ENCODE assay signal across 16 mouse cellular contexts in genomic region chr4:114664063-114665036, GRCm38 (mm10).
DNase-seq lines count a peak whose midpoint lies in the region; ATAC-seq and TF ChIP-seq lines count a peak whose summit lies in the region.
"Had no signal": no experiment of that assay in that cellular context is flagged by ENCODE, and none has a peak within 500 bp of the region (broad histone marks: within the 10 kb centered on the region; RNA-seq: fewer than 3 reads in every experiment).

No protein-coding gene starts in this region.

- H3K36me3 ChIP-seq in G1E (replicated peaks) = no peaks in the 10 kb centered on the region
- H3K36me3 ChIP-seq in liver, embryonic 12.5 days = no peaks in the 10 kb centered on the region
- H3K36me3 ChIP-seq: embryonic facial prominence, embryonic 12.5 days; midbrain, embryonic 13.5 days; stomach, embryonic 15.5 days had no signal

- ATAC-seq in G1E (ENCODE audit: extremely low read depth, insufficient number of reproducible peaks, low FRiP score, poor library complexity, severe bottlenecking) = peak; percentile 94
- ATAC-seq in liver, embryonic 12.5 days = peak; percentile 92
- ATAC-seq: intestine, postnatal 0 days had no signal

- H3K4me1 ChIP-seq in G1E (ENCODE audit: insufficient read depth, low read depth, low read length) = peaks cover 56% of the 10 kb centered on the region
- peaks cover 44% of the 10 kb centered on the region for H3K4me1 ChIP-seq in liver, embryonic 12.5 days

- peak overlapping the region; percentile 73 for H3K27ac ChIP-seq in liver, embryonic 12.5 days
- H3K27ac ChIP-seq: embryonic facial prominence, embryonic 12.5 days; midbrain, embryonic 13.5 days; stomach, embryonic 15.5 days had no signal

- TF ChIP-seq CTCF in G1E (IDR thresholded peaks at IDR 0.05; ENCODE audit: low read depth, low read length) = no peak

- peaks cover 27% of the 10 kb centered on the region for H3K9me3 ChIP-seq in G1E (replicated peaks)
- no peaks in the 10 kb centered on the region for H3K9me3 ChIP-seq in liver, embryonic 12.5 days (replicated peaks)
- H3K9me3 ChIP-seq: embryonic facial prominence, embryonic 12.5 days; midbrain, embryonic 13.5 days; stomach, embryonic 15.5 days had no signal

- H3K27me3 ChIP-seq in G1E (ENCODE audit: insufficient read depth, low read length) = no peaks in the 10 kb centered on the region
- H3K27me3 ChIP-seq in liver, embryonic 12.5 days (replicated peaks) = peaks cover 39% of the 10 kb centered on the region

- WGBS in liver, embryonic 12.5 days (ENCODE audit: insufficient replicate concordance) = 16% methylated on average over 9 of the region's 9 CpGs

- intact Hi-C loops in heart, postnatal 25 days (cut with DNase I) = loop anchor here (1.0 to 5.0 kb wide), 2 partner anchors 243 to 284 kb away; partner anchors contain the start of gene Foxd2
- intact Hi-C loops in left cerebral cortex, postnatal 36 days (cut with DNase I) = loop anchor here (5.0 kb wide), 2 partner anchors 248 to 283 kb away; no protein-coding TSS in a partner anchor

- DNase-seq in heart, adult 18-20 months = peak; percentile 60 to 70
- DNase-seq in heart, postnatal 25 days (ENCODE audit: low spot score) = no peak
- DNase-seq in G1E (ENCODE audit: low spot score) = peak; percentile 81
- DNase-seq in heart, adult 8-10 months (ENCODE audit: low spot score) = peak; percentile 30
- no peak for DNase-seq in natural killer cell, adult 2 months (ENCODE audit: low spot score in 2 of 2)
- DNase-seq in adrenal gland, adult (ENCODE audit: inconsistent age in 2 of 2, low spot score in 1 of 2) = no peak
- DNase-seq in left cerebral cortex, postnatal 36 days (ENCODE audit: low spot score in 2 of 2) = no peak
- DNase-seq: adrenal gland, postnatal 10 days; cerebellum, adult 8-10 months; lung, embryonic 14.5 days; right cerebral cortex, postnatal 25 days had no signal

- no peak overlapping the region for H3K9ac ChIP-seq in liver, embryonic 12.5 days
- H3K9ac ChIP-seq: embryonic facial prominence, embryonic 12.5 days; lung, embryonic 14.5 days; midbrain, embryonic 13.5 days; stomach, embryonic 15.5 days had no signal

- H3K4me3 ChIP-seq in G1E (ENCODE audit: low read depth, low read length) = no peak overlapping the region; the same call in 1 of the 2 replicates
- no peak overlapping the region for H3K4me3 ChIP-seq in liver, embryonic 12.5 days
- H3K4me3 ChIP-seq: embryonic facial prominence, embryonic 12.5 days; midbrain, embryonic 13.5 days; stomach, embryonic 15.5 days had no signal

- H3K4me2 ChIP-seq in liver, embryonic 12.5 days = peak overlapping the region; percentile 27
- H3K4me2 ChIP-seq: embryonic facial prominence, embryonic 12.5 days; lung, embryonic 14.5 days; midbrain, embryonic 13.5 days; stomach, embryonic 15.5 days had no signal

Comparison
In these comparisons a context has a peak if more than half of its experiments do, and no peak if none do; other contexts are left out.
1. DNase-seq: peak in heart, adult 18-20 months (2 of 2), G1E (single experiment) and heart, adult 8-10 months (single experiment); none in heart, postnatal 25 days (single experiment), natural killer cell, adult 2 months (0 of 2), adrenal gland, adult (0 of 2) and left cerebral cortex, postnatal 36 days (0 of 2).